Mouse (Mus musculus): ENCODE data around the gene Ankrd26. TPM values are rescaled to one million over a fixed set of nuclear protein-coding genes. Genes with fewer than 3 reads are reported as not detected.

Ankrd26 gene
- total RNA-seq, 1 experiment from 2014 or later = 5.0 TPM

GRCm38 (mm10) chr6:118478957-118479708 lies 82.9 kb downstream of the Ankrd26 start, which contains the start of gene Zfp9:
TSS of gene Zfp9 (minus strand) at chr6:118479320.
- DNase-seq = peak; percentile 89

DNA sequence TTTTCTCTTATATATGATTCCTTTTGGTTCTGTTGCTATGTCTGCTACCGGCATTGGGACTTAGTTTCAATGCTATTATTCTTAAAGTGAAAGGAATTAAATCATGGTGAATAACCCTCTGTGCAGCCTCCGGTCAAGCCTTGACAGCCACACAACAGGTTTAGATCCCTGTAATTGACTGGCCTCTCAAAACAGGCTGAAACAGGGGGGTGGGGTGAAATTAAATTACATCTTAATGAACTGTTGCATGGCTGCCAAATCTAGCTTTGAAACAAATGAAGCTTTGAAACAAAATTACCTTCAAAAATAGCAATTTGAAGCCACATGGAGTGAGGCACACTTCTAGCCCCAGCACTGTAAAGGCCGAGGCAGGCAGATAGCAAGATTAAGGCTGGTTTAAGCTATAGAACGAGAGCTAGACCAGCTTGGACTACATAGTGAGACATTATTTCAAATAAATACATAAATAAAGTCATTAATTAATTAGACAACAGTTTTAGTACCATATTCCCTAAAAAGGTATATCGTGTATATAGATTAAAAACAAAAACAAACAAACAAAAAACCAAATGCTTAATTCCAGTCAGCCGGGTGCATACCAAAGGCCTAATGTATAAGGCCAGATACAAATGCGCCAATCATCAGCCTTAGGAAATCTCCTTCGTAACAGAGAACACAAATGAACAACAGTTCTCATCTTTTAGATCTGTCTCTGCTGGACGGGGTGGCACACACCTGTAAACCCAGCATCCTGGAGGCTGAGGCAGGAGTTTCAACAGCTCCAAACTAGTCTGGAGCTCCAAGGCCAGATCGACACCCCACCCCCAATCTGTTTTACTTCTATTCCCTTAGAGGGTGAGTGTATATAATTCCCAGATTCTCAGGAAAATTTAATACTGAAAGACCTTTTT lies 83.9 kb downstream of the Ankrd26 start:
- peak; percentile 5 for DNase-seq

- DNase-seq = no peak
These were observed 99.8 kb downstream of the Ankrd26 start for GRCm38 (mm10) chr6:118462069-118462705.

- no peak for DNase-seq
These were observed 104.3 kb downstream of the Ankrd26 start for GRCm38 (mm10) chr6:118457726-118458125.

GRCm38 (mm10) chr6:118455042-118455631 lies 106.9 kb downstream of the Ankrd26 start, which contains the start of gene Zfp248:
TSS of gene Zfp248 (minus strand) at chr6:118455528.
- DNase-seq = peak; percentile 94

DNA sequence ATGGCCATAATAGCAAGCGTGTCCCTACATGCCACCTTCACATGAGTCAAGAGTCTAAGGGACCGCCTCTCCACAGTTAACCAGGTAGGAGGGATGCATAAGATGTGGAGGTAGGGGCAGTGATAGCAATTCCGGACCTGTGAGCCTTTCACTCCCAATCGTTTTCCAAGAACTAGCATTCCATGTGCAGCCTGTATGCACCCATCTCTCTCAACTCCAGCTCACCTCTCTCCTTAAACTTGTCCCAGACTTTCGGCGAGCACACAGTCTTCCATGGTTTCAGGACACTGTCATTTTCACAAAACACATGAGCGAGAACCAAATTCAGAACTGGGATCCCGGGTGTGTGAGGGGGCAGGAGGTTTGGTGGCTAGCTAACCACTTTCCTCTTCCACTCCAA lies 107.6 kb downstream of the Ankrd26 start:
- DNase-seq = peak; percentile 14

Other genes with a start within 250 kb of the Ankrd26 start
- 33.8 and 37.5 TPM in 2 replicates for gene Bms1, start 142.8 kb downstream of the Ankrd26 start, total RNA-seq (2021)
- gene Zfp248, start 106.7 kb downstream of the Ankrd26 start, total RNA-seq (2021) = 3.2 and 3.5 TPM in 2 replicates
- gene Zfp9, start 82.9 kb downstream of the Ankrd26 start, total RNA-seq (2021) = 5.2 and 5.7 TPM in 2 replicates

Measured in adrenal gland, postnatal 14 days (tissue).